Mouse (Mus musculus): Measurements from ENCODE around the gene Optc.
A peak's percentile ranks its signal among the peaks of the same experiment; 100 is the strongest.

Optc gene

GRCm38 (mm10) chr1:133917456-133918087, 9.8 kb upstream of the Optc start:
- DNase-seq, result no peak

GRCm38 (mm10) chr1:133915723-133916355, 8.0 kb upstream of the Optc start:
- no peak for DNase-seq

GRCm38 (mm10) chr1:133915115-133915514, 7.3 kb upstream of the Optc start:
- DNase-seq, result no peak

GRCm38 (mm10) chr1:133913018-133913417, 5.2 kb upstream of the Optc start:
- DNase-seq, result no peak

GRCm38 (mm10) chr1:133911456-133911855, 3.7 kb upstream of the Optc start:
- peak in 1 of 2 experiments; percentile 38 for DNase-seq

- DNase-seq, result no peak
These were observed 3.2 kb upstream of the Optc start for GRCm38 (mm10) chr1:133911008-133911407.

- DNase-seq, result no peak
These were observed 2.3 kb upstream of the Optc start for GRCm38 (mm10) chr1:133910108-133910507.

- no peak for DNase-seq
These were observed 1.1 kb upstream of the Optc start for GRCm38 (mm10) chr1:133908659-133909575.

- no peak for DNase-seq
These were observed 1.4 kb downstream of the Optc start for GRCm38 (mm10) chr1:133906420-133906819.

GRCm38 (mm10) chr1:133900825-133901224, 7.0 kb downstream of the Optc start:
- no peak for DNase-seq

- DNase-seq, result no peak
These were observed 8.7 kb downstream of the Optc start for GRCm38 (mm10) chr1:133899043-133899542.

- DNase-seq, result no peak
These were observed 10.5 kb downstream of the Optc start for GRCm38 (mm10) chr1:133897293-133897692.

GRCm38 (mm10) chr1:133891489-133891888, 16.3 kb downstream of the Optc start:
- no peak for DNase-seq

- no peak for DNase-seq
These were observed 17.7 kb downstream of the Optc start for GRCm38 (mm10) chr1:133889949-133890598.

GRCm38 (mm10) chr1:133887538-133888250, 20.1 kb downstream of the Optc start:
- DNase-seq, result no peak

- DNase-seq, result no peak
These were observed 20.8 kb downstream of the Optc start for GRCm38 (mm10) chr1:133887044-133887443.

GRCm38 (mm10) chr1:133886431-133886830, 21.4 kb downstream of the Optc start:
- DNase-seq, result no peak

- no peak for DNase-seq
These were observed 22.0 kb downstream of the Optc start for GRCm38 (mm10) chr1:133885811-133886210.

- no peak for DNase-seq
These were observed 23.1 kb downstream of the Optc start for GRCm38 (mm10) chr1:133884746-133885145.

- no peak for DNase-seq
These were observed 23.7 kb downstream of the Optc start for GRCm38 (mm10) chr1:133884090-133884489.

GRCm38 (mm10) chr1:133882283-133883217, 25.2 kb downstream of the Optc start:
- DNase-seq, result no peak
